Mouse (Mus musculus) C2C12 (cell line): Measurements from ENCODE around the gene Lrrc61. TPM values are rescaled to one million over a fixed set of nuclear protein-coding genes. Genes with fewer than 3 reads are reported as not detected.

ENCODE experiments used
- H3K27me3 ChIP-seq: one replicate; pipeline ENCODE4 v1.6.1; 2011; ENCODE audit not compliant: control insufficient read depth, insufficient read depth, insufficient read length
- H3K36me3 ChIP-seq: one replicate; pipeline ENCODE4 v1.6.1; 2011; ENCODE audit not compliant: control insufficient read depth, insufficient read depth
- H3K4me3 ChIP-seq: one replicate; pipeline ENCODE4 v1.5.1; 2011; ENCODE audit warnings: mild to moderate bottlenecking, control low read depth; ENCODE audit not compliant: poor library complexity, insufficient read depth, severe bottlenecking
- H3K79me2 ChIP-seq: one replicate; pipeline ENCODE4 v1.6.1; 2011; ENCODE audit not compliant: control insufficient read depth, insufficient read depth
- H3K79me3 ChIP-seq: one replicate; pipeline ENCODE4 v1.6.1; 2011; ENCODE audit warnings: low read depth, control low read depth
- H3ac ChIP-seq: one replicate; pipeline ENCODE3; 2011; ENCODE audit warnings: low read depth; ENCODE audit not compliant: control insufficient read depth, insufficient read length
- CEBPB ChIP-seq: IDR thresholded peaks from one replicate; pipeline ENCODE4 v1.6.1; 2011; ENCODE audit warnings: low read depth, mild to moderate bottlenecking, control low read depth, moderate library complexity
- CTCF ChIP-seq: IDR thresholded peaks from one replicate; pipeline ENCODE4 v1.5.1; 2011; ENCODE audit not compliant: control insufficient read depth, insufficient read depth, insufficient read length
- FOSL1 ChIP-seq: IDR thresholded peaks from one replicate; pipeline ENCODE4 v1.8.0; 2011; ENCODE audit warnings: mild to moderate bottlenecking, low read length; ENCODE audit not compliant: poor library complexity, insufficient read depth, severe bottlenecking
- MAX ChIP-seq: IDR thresholded peaks from one replicate; pipeline ENCODE4 v1.6.1; 2011; ENCODE audit warnings: mild to moderate bottlenecking, control low read depth
- MYOD1 ChIP-seq: IDR thresholded peaks from one replicate; pipeline ENCODE4 v1.6.1; 2011; ENCODE audit warnings: low read depth; ENCODE audit not compliant: control insufficient read depth, insufficient read length
- MYOG ChIP-seq: IDR thresholded peaks from one replicate; pipeline ENCODE4 v1.6.1; 2011; ENCODE audit not compliant: control insufficient read depth, insufficient read length; ENCODE audit errors: extremely low read depth
- USF1 ChIP-seq: IDR thresholded peaks from one replicate; pipeline ENCODE4 v1.6.1; 2011; ENCODE audit warnings: low read depth, mild to moderate bottlenecking, control low read depth, moderate library complexity
- polyA plus RNA-seq: library from polyadenylated mRNA; unstranded; fragments of >200 nt; fragmentation: generic; extraction: Trizol; gene quantifications from one replicate; pipeline ENCODE4 v1.2.1, GENCODE M21; 2012; ENCODE audit warnings: missing spikeins

Gene Lrrc61
- polyA plus RNA-seq, 1 experiment: 6.2 TPM

DNA sequence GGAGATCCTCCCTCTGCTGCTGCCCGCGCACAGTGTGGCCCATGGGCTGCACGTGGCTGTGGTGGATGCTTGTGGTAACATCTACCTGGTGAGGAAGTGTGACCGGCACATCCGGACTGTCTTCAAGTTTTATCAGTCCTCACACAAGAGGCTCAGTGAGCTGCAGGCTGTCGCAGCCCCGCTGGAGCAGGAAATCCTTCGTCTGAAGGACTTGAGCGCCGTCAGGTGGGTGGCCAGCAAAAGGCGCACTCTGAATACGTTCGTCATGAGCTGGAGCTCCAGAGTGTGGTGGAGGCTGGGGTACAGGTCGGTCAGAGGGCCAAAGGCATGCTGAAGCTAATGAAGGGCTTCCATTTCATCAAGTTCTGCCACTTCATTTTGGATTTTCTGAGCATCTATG is 25.3 kb upstream of the Lrrc61 start:
- Histone ChIP-seq H3ac (no peak overlapping the region), H3K27me3 (no peaks in the 10 kb centered on the region), H3K36me3 (peaks cover 19% of the 10 kb centered on the region), H3K4me3 (no peak overlapping the region), H3K79me2 (no peaks in the 10 kb centered on the region), H3K79me3 (no peaks in the 10 kb centered on the region)
- no peak for TF ChIP-seq USF1
- no peak for TF ChIP-seq FOSL1
- no peak for TF ChIP-seq CEBPB
- TF ChIP-seq MAX: no peak
- no peak for TF ChIP-seq MYOD1
- TF ChIP-seq CTCF: no peak

DNA sequence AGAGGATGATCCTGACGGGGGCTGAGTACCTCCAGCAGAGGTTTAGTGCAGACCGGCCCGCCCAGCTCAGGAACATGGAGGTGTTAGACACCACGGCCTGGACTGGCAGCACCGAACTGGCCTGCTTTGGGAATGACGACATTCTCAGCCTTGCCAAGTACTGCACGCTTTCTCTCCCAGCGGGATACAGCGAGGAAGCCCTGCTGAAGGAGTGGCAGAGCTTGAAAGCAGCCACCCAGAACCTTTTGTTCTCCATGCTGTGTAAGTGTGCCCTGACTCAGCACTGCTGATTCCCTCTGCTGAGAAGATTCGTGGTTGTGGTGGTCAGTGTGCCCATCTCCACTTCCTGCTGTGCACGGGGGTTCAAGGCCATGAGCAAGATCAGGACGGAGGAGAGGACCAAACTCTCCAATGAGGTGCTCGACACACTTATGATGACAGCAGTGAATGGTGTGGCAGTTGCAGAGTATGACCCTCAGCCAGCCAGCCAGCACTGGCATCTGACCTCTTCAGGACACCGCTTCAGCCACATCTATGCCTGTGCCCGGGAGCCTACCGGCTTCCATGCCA is 24.6 kb upstream of the Lrrc61 start:
- TF ChIP-seq FOSL1 (no peak), USF1 (no peak), MAX (no peak), CTCF (no peak), CEBPB (no peak), MYOD1 (no peak), MYOG (no peak)

DNA sequence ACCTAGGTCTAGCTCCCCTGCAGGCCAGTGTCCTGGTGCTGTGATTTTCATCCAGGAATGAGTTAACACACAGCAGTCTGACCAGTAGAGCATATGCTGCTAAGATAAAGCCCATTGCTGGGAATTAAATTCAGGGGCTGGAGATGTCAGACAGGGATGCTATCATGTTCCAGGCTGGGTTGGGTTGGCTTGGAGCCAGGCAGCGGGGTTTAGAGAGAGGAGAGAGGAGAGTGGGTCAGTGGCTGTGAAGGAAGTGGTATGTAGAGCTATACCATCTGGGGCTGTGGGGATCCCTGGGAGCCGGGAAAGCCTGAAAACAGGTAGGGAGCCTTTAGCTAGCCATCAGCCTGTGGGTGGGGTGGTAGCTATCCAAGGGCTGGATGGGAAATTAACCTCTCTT is 23.7 kb upstream of the Lrrc61 start:
- peaks cover 19% of the 10 kb centered on the region for H3K36me3 ChIP-seq

More for the DNA sequence above, 24.6 kb upstream of the Lrrc61 start:
- H3ac ChIP-seq: no peak overlapping the region
- H3K27me3 ChIP-seq: no peaks in the 10 kb centered on the region
- H3K79me3 ChIP-seq: no peaks in the 10 kb centered on the region
- no peaks in the 10 kb centered on the region for H3K79me2 ChIP-seq
- H3K36me3 ChIP-seq: peaks cover 19% of the 10 kb centered on the region
- no peak overlapping the region for H3K4me3 ChIP-seq

DNA sequence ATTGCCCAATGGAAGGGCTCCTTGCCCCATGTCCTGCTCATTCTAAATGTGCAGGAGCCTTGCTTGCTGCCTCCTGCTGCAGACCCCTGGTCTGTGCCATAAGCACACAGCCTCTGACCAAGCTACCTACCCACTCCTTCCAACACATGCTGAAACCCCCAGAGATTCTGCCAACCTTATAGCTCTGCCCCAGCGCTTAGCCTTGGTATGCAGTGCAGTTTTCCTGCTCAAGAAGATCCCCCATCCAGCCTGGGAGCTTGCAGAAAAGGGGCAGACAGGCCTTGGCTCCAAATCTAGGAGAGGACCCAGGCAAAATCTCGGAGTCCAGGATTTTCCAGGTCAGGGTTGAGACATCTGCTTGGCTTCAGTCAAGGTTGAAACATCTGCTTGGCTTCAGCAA is 21.1 kb upstream of the Lrrc61 start:
- H3ac ChIP-seq: no peak overlapping the region

More for the DNA sequence above, 23.7 kb upstream of the Lrrc61 start:
- Histone ChIP-seq H3K79me2 (no peaks in the 10 kb centered on the region), H3K4me3 (no peak overlapping the region), H3K79me3 (no peaks in the 10 kb centered on the region), H3K27me3 (no peaks in the 10 kb centered on the region), H3ac (no peak overlapping the region)
- TF ChIP-seq CEBPB (no peak), FOSL1 (no peak), MYOD1 (no peak), MAX (no peak), MYOG (no peak), USF1 (no peak), CTCF (no peak)

DNA sequence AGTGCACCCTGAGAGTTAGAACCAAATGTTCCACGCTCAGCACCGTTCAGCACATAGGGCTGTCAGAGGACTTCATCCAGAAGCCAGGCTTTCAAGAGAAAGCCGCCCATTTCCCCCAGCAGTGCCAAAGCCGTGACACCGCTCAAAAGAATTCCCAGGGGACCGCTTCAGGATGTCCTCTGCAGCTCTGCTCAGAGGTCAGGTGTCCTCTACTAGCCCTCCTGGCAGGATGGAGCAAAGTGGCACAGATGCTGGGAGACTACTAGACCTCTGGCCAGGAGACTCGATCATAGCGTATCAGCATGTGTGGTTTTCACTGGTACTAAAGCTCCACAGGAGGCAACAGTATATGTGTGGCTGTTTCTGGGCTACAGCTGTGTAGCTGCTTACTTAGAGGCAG is 19.7 kb upstream of the Lrrc61 start:
- Histone ChIP-seq H3K27me3 (no peaks in the 10 kb centered on the region), H3ac (no peak overlapping the region), H3K79me3 (no peaks in the 10 kb centered on the region), H3K4me3 (no peak overlapping the region), H3K79me2 (no peaks in the 10 kb centered on the region), H3K36me3 (peaks cover 9% of the 10 kb centered on the region)
- TF ChIP-seq FOSL1: no peak
- no peak for TF ChIP-seq MAX
- no peak for TF ChIP-seq CTCF
- TF ChIP-seq CEBPB: no peak
- TF ChIP-seq USF1: no peak
- TF ChIP-seq MYOG: no peak
- TF ChIP-seq MYOD1: no peak

More for the DNA sequence above, 21.1 kb upstream of the Lrrc61 start:
- Histone ChIP-seq H3K27me3 (no peaks in the 10 kb centered on the region), H3K4me3 (no peak overlapping the region), H3K36me3 (peaks cover 19% of the 10 kb centered on the region), H3K79me2 (no peaks in the 10 kb centered on the region), H3K79me3 (no peaks in the 10 kb centered on the region)
- no peak for TF ChIP-seq USF1
- no peak for TF ChIP-seq MAX
- no peak for TF ChIP-seq CTCF
- no peak for TF ChIP-seq FOSL1
- TF ChIP-seq MYOG: no peak
- no peak for TF ChIP-seq CEBPB
- no peak for TF ChIP-seq MYOD1

DNA sequence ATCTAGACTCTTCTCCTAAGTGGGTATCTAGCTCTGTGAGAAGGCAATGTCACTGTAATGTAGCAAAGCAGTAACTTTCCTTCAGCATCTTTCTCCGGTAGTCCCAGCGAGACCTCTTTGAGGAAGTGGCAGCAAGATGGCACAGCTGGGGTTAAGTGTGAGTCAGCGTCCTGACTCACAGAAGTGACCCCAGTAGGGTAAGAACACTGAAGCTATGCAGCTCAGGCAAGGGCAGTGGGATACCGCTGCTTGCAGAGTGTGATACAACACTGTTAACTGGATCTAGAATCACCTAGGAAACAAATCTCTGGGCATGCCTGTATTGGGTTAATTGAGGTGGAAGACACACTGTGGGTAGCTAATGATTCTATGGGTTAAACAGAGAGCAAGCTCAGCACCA is 18.5 kb upstream of the Lrrc61 start:
- H3K4me3 ChIP-seq: no peak overlapping the region
- H3ac ChIP-seq: no peak overlapping the region
- no peaks in the 10 kb centered on the region for H3K79me2 ChIP-seq
- peaks cover 9% of the 10 kb centered on the region for H3K36me3 ChIP-seq
- H3K79me3 ChIP-seq: no peaks in the 10 kb centered on the region
- TF ChIP-seq MYOG (no peak), FOSL1 (peak; percentile 46)
- H3K27me3 ChIP-seq: no peaks in the 10 kb centered on the region
